Mouse (Mus musculus): ENCODE results near the gene Rdh5. TPM values are rescaled to one million over a fixed set of nuclear protein-coding genes. Genes with fewer than 3 reads are reported as not detected.

The Rdh5 gene
- polyA plus RNA-seq, 1 experiment from 2014 or later, result 14.2 TPM

GRCm38 (mm10) chr10:128901409-128901808, 21.3 kb downstream of the Rdh5 start:
- Histone ChIP-seq H3K9ac (no peak overlapping the region), H3K27me3 (peaks cover 6% of the 10 kb centered on the region), H3K27ac (no peak overlapping the region), H3K9me3 (no peaks in the 10 kb centered on the region), H3K4me2 (replicated peaks) (no peak overlapping the region), H3K36me3 (no peaks in the 10 kb centered on the region), H3K4me1 (peaks cover 6% of the 10 kb centered on the region), H3K4me3 (no peak overlapping the region)
- ATAC-seq (ENCODE audit: insufficient number of reproducible peaks, insufficient read depth, low FRiP score, low TSS enrichment), result no peak
- WGBS, result 87% methylated on average over 1 of the region's 1 CpGs

GRCm38 (mm10) chr10:128900698-128901097, 22.0 kb downstream of the Rdh5 start, which contains the start of gene Cd63:
TSS of gene Cd63 (plus strand) at chr10:128900989.
- H3K4me2 ChIP-seq (replicated peaks), result no peak within 1 kb of the TSS
- no peak within 1 kb of the TSS for H3K27ac ChIP-seq
- ATAC-seq (ENCODE audit: insufficient number of reproducible peaks, insufficient read depth, low FRiP score, low TSS enrichment), result no peak
- H3K4me1 ChIP-seq, result peaks cover 8% of the 10 kb centered on the region
- WGBS, result 86% methylated on average over 3 of the region's 3 CpGs
- no peaks in the 10 kb centered on the region for H3K9me3 ChIP-seq
- no peak within 1 kb of the TSS for H3K4me3 ChIP-seq
- peaks cover 12% of the 10 kb centered on the region for H3K27me3 ChIP-seq
- H3K36me3 ChIP-seq, result no peaks in the 10 kb centered on the region
- H3K9ac ChIP-seq, result no peak within 1 kb of the TSS

- Histone ChIP-seq H3K36me3 (no peaks in the 10 kb centered on the region), H3K4me2 (replicated peaks) (no peak overlapping the region), H3K9me3 (no peaks in the 10 kb centered on the region), H3K27ac (no peak overlapping the region), H3K9ac (no peak overlapping the region), H3K4me1 (peaks cover 8% of the 10 kb centered on the region), H3K4me3 (no peak overlapping the region), H3K27me3 (peaks cover 12% of the 10 kb centered on the region)
- WGBS, result 79% methylated on average over 6 of the region's 6 CpGs
- ATAC-seq (ENCODE audit: insufficient number of reproducible peaks, insufficient read depth, low FRiP score, low TSS enrichment), result no peak
Observed at GRCm38 (mm10) chr10:128899759-128900490, 22.8 kb downstream of the Rdh5 start.

- H3K4me3 ChIP-seq, result no peak overlapping the region
- 8% methylated on average over 1 of the region's 1 CpGs for WGBS
- ATAC-seq (ENCODE audit: insufficient number of reproducible peaks, insufficient read depth, low FRiP score, low TSS enrichment), result no peak
- peaks cover 12% of the 10 kb centered on the region for H3K27me3 ChIP-seq
- no peaks in the 10 kb centered on the region for H3K36me3 ChIP-seq
- no peak overlapping the region for H3K4me2 ChIP-seq (replicated peaks)
- peaks cover 15% of the 10 kb centered on the region for H3K4me1 ChIP-seq
- H3K9ac ChIP-seq, result no peak overlapping the region
- H3K27ac ChIP-seq, result no peak overlapping the region
- H3K9me3 ChIP-seq, result no peaks in the 10 kb centered on the region
Observed at GRCm38 (mm10) chr10:128897501-128897900, 25.2 kb downstream of the Rdh5 start.

GRCm38 (mm10) chr10:128896807-128897206, 25.9 kb downstream of the Rdh5 start:
- Histone ChIP-seq H3K27ac (no peak overlapping the region), H3K9me3 (no peaks in the 10 kb centered on the region), H3K27me3 (peaks cover 12% of the 10 kb centered on the region), H3K4me3 (no peak overlapping the region), H3K9ac (no peak overlapping the region), H3K4me2 (replicated peaks) (no peak overlapping the region), H3K4me1 (peaks cover 18% of the 10 kb centered on the region), H3K36me3 (no peaks in the 10 kb centered on the region)
- no peak for ATAC-seq (ENCODE audit: insufficient number of reproducible peaks, insufficient read depth, low FRiP score, low TSS enrichment)
- WGBS, result 26% methylated on average over 1 of the region's 1 CpGs

GRCm38 (mm10) chr10:128895952-128896693, 26.6 kb downstream of the Rdh5 start:
- Histone ChIP-seq H3K36me3 (no peaks in the 10 kb centered on the region), H3K27me3 (peaks cover 12% of the 10 kb centered on the region), H3K9ac (peak overlapping the region; percentile 12), H3K9me3 (no peaks in the 10 kb centered on the region), H3K4me2 (replicated peaks) (peak overlapping the region; percentile 14; the same call in 1 of the 2 replicates), H3K4me3 (0 out of 2 replicates have a peak overlapping the region, but pooled peaks have one; percentile 6), H3K27ac (no peak overlapping the region), H3K4me1 (peaks cover 18% of the 10 kb centered on the region)
- no peak for ATAC-seq (ENCODE audit: insufficient number of reproducible peaks, insufficient read depth, low FRiP score, low TSS enrichment)
- WGBS, result 8% methylated on average over 17 of the region's 17 CpGs

GRCm38 (mm10) chr10:128895437-128895836, 27.3 kb downstream of the Rdh5 start:
- ATAC-seq (ENCODE audit: insufficient number of reproducible peaks, insufficient read depth, low FRiP score, low TSS enrichment), result no peak
- 0 out of 2 replicates have a peak overlapping the region, but pooled peaks have one; percentile 14 for H3K4me2 ChIP-seq (replicated peaks)
- peaks cover 18% of the 10 kb centered on the region for H3K4me1 ChIP-seq
- under 1% methylated on average over 9 of the region's 9 CpGs for WGBS
- H3K27ac ChIP-seq, result no peak overlapping the region
- H3K27me3 ChIP-seq, result peaks cover 12% of the 10 kb centered on the region
- no peaks in the 10 kb centered on the region for H3K9me3 ChIP-seq
- H3K36me3 ChIP-seq, result no peaks in the 10 kb centered on the region
- no peak overlapping the region; the same call in 1 of the 2 replicates for H3K9ac ChIP-seq
- 0 out of 2 replicates have a peak overlapping the region, but pooled peaks have one; percentile 6 for H3K4me3 ChIP-seq

- Histone ChIP-seq H3K4me1 (peaks cover 42% of the 10 kb centered on the region), H3K9me3 (no peaks in the 10 kb centered on the region), H3K36me3 (peaks cover 6% of the 10 kb centered on the region), H3K4me3 (peak overlapping the region; percentile 81), H3K9ac (peak overlapping the region; percentile 79), H3K27me3 (peaks cover 12% of the 10 kb centered on the region), H3K27ac (peak overlapping the region; percentile 96), H3K4me2 (replicated peaks) (peak overlapping the region; percentile 89)
- no peak for ATAC-seq (ENCODE audit: insufficient number of reproducible peaks, insufficient read depth, low FRiP score, low TSS enrichment)
- WGBS, result under 1% methylated on average over 9 of the region's 9 CpGs
Observed at GRCm38 (mm10) chr10:128892246-128892645, 30.4 kb downstream of the Rdh5 start.

GRCm38 (mm10) chr10:128891296-128892094, 31.2 kb downstream of the Rdh5 start, which contains the start of gene Gdf11:
TSS of gene Gdf11 (minus strand) at chr10:128891718.
- Histone ChIP-seq H3K4me2 (replicated peaks) (peak within 1 kb of the TSS; percentile 89), H3K27me3 (peaks cover 7% of the 10 kb centered on the region), H3K4me3 (peak within 1 kb of the TSS; percentile 81), H3K27ac (peak within 1 kb of the TSS; percentile 96), H3K9me3 (no peaks in the 10 kb centered on the region), H3K4me1 (peaks cover 36% of the 10 kb centered on the region), H3K9ac (peak within 1 kb of the TSS; percentile 79), H3K36me3 (peaks cover 14% of the 10 kb centered on the region)
- under 1% methylated on average over 65 of the region's 89 CpGs for WGBS
- ATAC-seq (ENCODE audit: insufficient number of reproducible peaks, insufficient read depth, low FRiP score, low TSS enrichment), result peak; percentile 76

- WGBS, result under 1% methylated on average over 40 of the region's 40 CpGs
- H3K27ac ChIP-seq, result peak overlapping the region; percentile 96
- no peaks in the 10 kb centered on the region for H3K27me3 ChIP-seq
- ATAC-seq (ENCODE audit: insufficient number of reproducible peaks, insufficient read depth, low FRiP score, low TSS enrichment), result peak; percentile 16; the same call in 1 of the 2 replicates
- H3K9ac ChIP-seq, result peak overlapping the region; percentile 79
- peaks cover 34% of the 10 kb centered on the region for H3K4me1 ChIP-seq
- peaks cover 20% of the 10 kb centered on the region for H3K36me3 ChIP-seq
- peak overlapping the region; percentile 89 for H3K4me2 ChIP-seq (replicated peaks)
- peak overlapping the region; percentile 81 for H3K4me3 ChIP-seq
- no peaks in the 10 kb centered on the region for H3K9me3 ChIP-seq
Observed at GRCm38 (mm10) chr10:128890383-128891295, 32.0 kb downstream of the Rdh5 start.
